Mouse (Mus musculus): Measurements from ENCODE around the gene Prr22. TPM values are rescaled to one million over a fixed set of nuclear protein-coding genes. Genes with fewer than 3 reads are reported as not detected.

Prr22 gene
- total and polyA plus RNA-seq, 2 experiments from 2014 or later: 0.25 to 0.71 TPM

- no peak overlapping the region for H3K27ac ChIP-seq (ENCODE audit: low read depth, low read length)
- no peak for ATAC-seq
- no peaks in the 10 kb centered on the region for H3K4me1 ChIP-seq (ENCODE audit: insufficient read depth)
- H3K9me3 ChIP-seq (ENCODE audit: low read length): no peaks in the 10 kb centered on the region
- H3K9ac ChIP-seq: no peak overlapping the region
- no peak for TF ChIP-seq CTCF (IDR thresholded peaks at IDR 0.05; ENCODE audit: low read depth)
- H3K27me3 ChIP-seq (ENCODE audit: insufficient read depth, low read length): no peaks in the 10 kb centered on the region
- H3K4me3 ChIP-seq (ENCODE audit: low read depth, low read length): no peak overlapping the region
- no peak overlapping the region for H3K4me2 ChIP-seq (ENCODE audit: low read depth)
- 68% methylated on average over 3 of the region's 3 CpGs for WGBS
- no peaks in the 10 kb centered on the region for H3K36me3 ChIP-seq (ENCODE audit: insufficient read depth)
- no peak for DNase-seq
Observed at GRCm38 (mm10) chr17:56788886-56789285, 18.8 kb downstream of the Prr22 start.

- 87% methylated on average over 6 of the region's 6 CpGs for WGBS
- ATAC-seq (no peak), DNase-seq (no peak)
- H3K27me3 ChIP-seq (ENCODE audit: insufficient read depth, low read length): no peaks in the 10 kb centered on the region
- no peaks in the 10 kb centered on the region for H3K36me3 ChIP-seq (ENCODE audit: insufficient read depth)
- no peak for TF ChIP-seq CTCF (IDR thresholded peaks at IDR 0.05; ENCODE audit: low read depth)
- H3K27ac ChIP-seq (ENCODE audit: low read depth, low read length): no peak overlapping the region
- no peaks in the 10 kb centered on the region for H3K4me1 ChIP-seq (ENCODE audit: insufficient read depth)
- no peaks in the 10 kb centered on the region for H3K9me3 ChIP-seq (ENCODE audit: low read length)
- H3K9ac ChIP-seq: no peak overlapping the region
- no peak overlapping the region for H3K4me2 ChIP-seq (ENCODE audit: low read depth)
- H3K4me3 ChIP-seq (ENCODE audit: low read depth, low read length): no peak overlapping the region
Observed at GRCm38 (mm10) chr17:56789286-56789685, 19.2 kb downstream of the Prr22 start.

- no peak overlapping the region for H3K9ac ChIP-seq
- H3K36me3 ChIP-seq (ENCODE audit: insufficient read depth): no peaks in the 10 kb centered on the region
- ATAC-seq: no peak
- no peaks in the 10 kb centered on the region for H3K27me3 ChIP-seq (ENCODE audit: insufficient read depth, low read length)
- no peaks in the 10 kb centered on the region for H3K9me3 ChIP-seq (ENCODE audit: low read length)
- H3K4me2 ChIP-seq (ENCODE audit: low read depth): no peak overlapping the region
- no peaks in the 10 kb centered on the region for H3K4me1 ChIP-seq (ENCODE audit: insufficient read depth)
- no peak overlapping the region for H3K27ac ChIP-seq (ENCODE audit: low read depth, low read length)
- DNase-seq: no peak
- WGBS: 88% methylated on average over 3 of the region's 3 CpGs
- TF ChIP-seq CTCF (IDR thresholded peaks at IDR 0.05; ENCODE audit: low read depth): no peak
- no peak overlapping the region for H3K4me3 ChIP-seq (ENCODE audit: low read depth, low read length)
Observed at GRCm38 (mm10) chr17:56792588-56792987, 22.5 kb downstream of the Prr22 start.

- TF ChIP-seq CTCF (IDR thresholded peaks at IDR 0.05; ENCODE audit: low read depth): no peak
- Histone ChIP-seq H3K36me3 (ENCODE audit: insufficient read depth) (no peaks in the 10 kb centered on the region), H3K27me3 (ENCODE audit: insufficient read depth, low read length) (no peaks in the 10 kb centered on the region), H3K4me1 (ENCODE audit: insufficient read depth) (no peaks in the 10 kb centered on the region), H3K4me3 (ENCODE audit: low read depth, low read length) (no peak overlapping the region), H3K9me3 (ENCODE audit: low read length) (no peaks in the 10 kb centered on the region), H3K9ac (no peak overlapping the region), H3K27ac (ENCODE audit: low read depth, low read length) (no peak overlapping the region), H3K4me2 (ENCODE audit: low read depth) (no peak overlapping the region)
- DNase-seq (no peak), ATAC-seq (no peak)
- 67% methylated on average over 6 of the region's 6 CpGs for WGBS
Observed at GRCm38 (mm10) chr17:56793614-56794319, 23.7 kb downstream of the Prr22 start.

DNA sequence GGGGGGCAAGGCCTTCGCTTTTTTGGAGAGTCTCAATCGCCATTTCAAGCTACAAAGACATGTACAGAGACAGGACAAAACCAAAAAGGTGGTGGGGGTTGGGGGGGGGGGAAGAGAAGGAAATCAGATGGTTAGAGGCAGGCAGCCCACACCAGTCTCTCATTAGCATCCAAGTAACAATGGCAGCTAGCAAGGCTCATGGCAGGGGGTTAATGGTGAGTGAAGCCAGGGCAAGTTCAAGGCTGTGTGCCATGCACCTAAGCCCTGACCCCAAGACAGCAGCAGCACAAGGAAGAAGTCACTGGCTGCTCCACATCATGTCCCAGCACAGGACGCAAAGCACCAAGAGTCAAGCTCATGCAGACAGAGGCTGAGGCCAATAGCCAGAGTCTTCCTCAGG lies 29.2 kb downstream of the Prr22 start:
- Histone ChIP-seq H3K36me3 (ENCODE audit: insufficient read depth) (no peaks in the 10 kb centered on the region), H3K4me3 (ENCODE audit: low read depth, low read length) (no peak overlapping the region), H3K27ac (ENCODE audit: low read depth, low read length) (no peak overlapping the region), H3K9ac (no peak overlapping the region), H3K27me3 (ENCODE audit: insufficient read depth, low read length) (no peaks in the 10 kb centered on the region), H3K4me2 (ENCODE audit: low read depth) (no peak overlapping the region), H3K4me1 (ENCODE audit: insufficient read depth) (no peaks in the 10 kb centered on the region), H3K9me3 (ENCODE audit: low read length) (no peaks in the 10 kb centered on the region)
- 70% methylated on average over 3 of the region's 3 CpGs for WGBS
- DNase-seq: no peak
- no peak for ATAC-seq
- TF ChIP-seq CTCF (IDR thresholded peaks at IDR 0.05; ENCODE audit: low read depth): no peak

GRCm38 (mm10) chr17:56802065-56802464 lies 32.0 kb downstream of the Prr22 start:
- peak; percentile 68; the same call in 1 of the 2 replicates for ATAC-seq

GRCm38 (mm10) chr17:56804952-56805351 lies 34.9 kb downstream of the Prr22 start:
- no peak for DNase-seq
- no peak overlapping the region for H3K27ac ChIP-seq (ENCODE audit: low read depth, low read length)
- WGBS: 52% methylated on average over 5 of the region's 5 CpGs

More at GRCm38 (mm10) chr17:56802065-56802464, 32.0 kb downstream of the Prr22 start:
- no peak for TF ChIP-seq CTCF (IDR thresholded peaks at IDR 0.05; ENCODE audit: low read depth)
- Histone ChIP-seq H3K27me3 (ENCODE audit: insufficient read depth, low read length) (no peaks in the 10 kb centered on the region), H3K4me3 (ENCODE audit: low read depth, low read length) (no peak overlapping the region), H3K4me2 (ENCODE audit: low read depth) (no peak overlapping the region), H3K9me3 (ENCODE audit: low read length) (no peaks in the 10 kb centered on the region), H3K36me3 (ENCODE audit: insufficient read depth) (no peaks in the 10 kb centered on the region), H3K27ac (ENCODE audit: low read depth, low read length) (no peak overlapping the region), H3K4me1 (ENCODE audit: insufficient read depth) (no peaks in the 10 kb centered on the region), H3K9ac (no peak overlapping the region)
- DNase-seq: no peak
- 65% methylated on average over 8 of the region's 8 CpGs for WGBS

More at GRCm38 (mm10) chr17:56804952-56805351, 34.9 kb downstream of the Prr22 start:
- no peak for ATAC-seq
- H3K4me1 ChIP-seq (ENCODE audit: insufficient read depth): 0 out of 2 replicates have a peak, but pooled peaks cover under 1% of the 10 kb centered on the region
- H3K9ac ChIP-seq: no peak overlapping the region
- no peaks in the 10 kb centered on the region for H3K27me3 ChIP-seq (ENCODE audit: insufficient read depth, low read length)
- no peak overlapping the region for H3K4me2 ChIP-seq (ENCODE audit: low read depth)
- no peaks in the 10 kb centered on the region for H3K36me3 ChIP-seq (ENCODE audit: insufficient read depth)
- no peak overlapping the region for H3K4me3 ChIP-seq (ENCODE audit: low read depth, low read length)
- no peaks in the 10 kb centered on the region for H3K9me3 ChIP-seq (ENCODE audit: low read length)
- no peak for TF ChIP-seq CTCF (IDR thresholded peaks at IDR 0.05; ENCODE audit: low read depth)
